Mouse (Mus musculus): ENCODE results near the gene Foxs1. TPM values are rescaled to one million over a fixed set of nuclear protein-coding genes. Genes with fewer than 3 reads are reported as not detected.

Gene Foxs1
- polyA plus RNA-seq, 1 experiment from 2014 or later = 6.6 TPM

- ATAC-seq (replicated peaks; ENCODE audit: insufficient number of reproducible peaks, insufficient read depth, low FRiP score, low read depth) = no peak
- Histone ChIP-seq H3K9me3 (replicated peaks) (no peaks in the 10 kb centered on the region), H3K4me1 (replicated peaks) (peaks cover 15% of the 10 kb centered on the region), H3K9ac (no peak overlapping the region), H3K4me2 (no peak overlapping the region), H3K36me3 (no peaks in the 10 kb centered on the region), H3K4me3 (no peak overlapping the region), H3K27me3 (peaks cover 97% of the 10 kb centered on the region), H3K27ac (no peak overlapping the region)
- WGBS = 47% methylated on average over 9 of the region's 9 CpGs
These were observed 11.0 kb upstream of the Foxs1 start for GRCm38 (mm10) chr2:152944013-152944412.

GRCm38 (mm10) chr2:152943568-152943967 lies 10.6 kb upstream of the Foxs1 start:
- 7% methylated on average over 8 of the region's 8 CpGs for WGBS
- peak overlapping the region; percentile 92 for H3K4me2 ChIP-seq
- H3K9me3 ChIP-seq (replicated peaks) = no peaks in the 10 kb centered on the region
- H3K4me1 ChIP-seq (replicated peaks) = peaks cover 15% of the 10 kb centered on the region
- peak overlapping the region; percentile 44; the same call in 1 of the 2 replicates for H3K9ac ChIP-seq
- H3K36me3 ChIP-seq = no peaks in the 10 kb centered on the region
- no peak for ATAC-seq (replicated peaks; ENCODE audit: insufficient number of reproducible peaks, insufficient read depth, low FRiP score, low read depth)
- H3K4me3 ChIP-seq = peak overlapping the region; percentile 51
- H3K27me3 ChIP-seq = peaks cover 93% of the 10 kb centered on the region
- no peak overlapping the region for H3K27ac ChIP-seq

GRCm38 (mm10) chr2:152942898-152943515 lies 10.0 kb upstream of the Foxs1 start:
- H3K36me3 ChIP-seq = no peaks in the 10 kb centered on the region
- WGBS = under 1% methylated on average over 64 of the region's 65 CpGs
- peaks cover 92% of the 10 kb centered on the region for H3K27me3 ChIP-seq
- H3K4me3 ChIP-seq = peak overlapping the region; percentile 51
- H3K4me2 ChIP-seq = peak overlapping the region; percentile 92
- no peaks in the 10 kb centered on the region for H3K9me3 ChIP-seq (replicated peaks)
- H3K27ac ChIP-seq = no peak overlapping the region
- H3K4me1 ChIP-seq (replicated peaks) = peaks cover 15% of the 10 kb centered on the region
- ATAC-seq (replicated peaks; ENCODE audit: insufficient number of reproducible peaks, insufficient read depth, low FRiP score, low read depth) = no peak
- peak overlapping the region; percentile 44 for H3K9ac ChIP-seq

- ATAC-seq (replicated peaks; ENCODE audit: insufficient number of reproducible peaks, insufficient read depth, low FRiP score, low read depth) = no peak
- peaks cover 15% of the 10 kb centered on the region for H3K4me1 ChIP-seq (replicated peaks)
- H3K27me3 ChIP-seq = peaks cover 79% of the 10 kb centered on the region
- 21% methylated on average over 7 of the region's 7 CpGs for WGBS
- H3K9ac ChIP-seq = no peak overlapping the region
- H3K36me3 ChIP-seq = no peaks in the 10 kb centered on the region
- no peak overlapping the region for H3K4me2 ChIP-seq
- no peaks in the 10 kb centered on the region for H3K9me3 ChIP-seq (replicated peaks)
- no peak overlapping the region for H3K4me3 ChIP-seq
- H3K27ac ChIP-seq = no peak overlapping the region
These were observed 8.8 kb upstream of the Foxs1 start for GRCm38 (mm10) chr2:152941776-152942175.

GRCm38 (mm10) chr2:152941106-152941505 lies 8.1 kb upstream of the Foxs1 start:
- no peaks in the 10 kb centered on the region for H3K36me3 ChIP-seq
- H3K4me3 ChIP-seq = no peak overlapping the region
- peaks cover 80% of the 10 kb centered on the region for H3K27me3 ChIP-seq
- no peak overlapping the region for H3K9ac ChIP-seq
- H3K9me3 ChIP-seq (replicated peaks) = no peaks in the 10 kb centered on the region
- no peak overlapping the region for H3K4me2 ChIP-seq
- no peak overlapping the region for H3K27ac ChIP-seq
- H3K4me1 ChIP-seq (replicated peaks) = peaks cover 15% of the 10 kb centered on the region
- no peak for ATAC-seq (replicated peaks; ENCODE audit: insufficient number of reproducible peaks, insufficient read depth, low FRiP score, low read depth)
- WGBS = 80% methylated on average over 6 of the region's 6 CpGs

- Histone ChIP-seq H3K36me3 (no peaks in the 10 kb centered on the region), H3K4me3 (no peak overlapping the region), H3K9me3 (replicated peaks) (no peaks in the 10 kb centered on the region), H3K27ac (no peak overlapping the region), H3K27me3 (peaks cover 75% of the 10 kb centered on the region), H3K4me2 (no peak overlapping the region), H3K9ac (no peak overlapping the region), H3K4me1 (replicated peaks) (peaks cover 15% of the 10 kb centered on the region)
- no peak for ATAC-seq (replicated peaks; ENCODE audit: insufficient number of reproducible peaks, insufficient read depth, low FRiP score, low read depth)
- WGBS = 9% methylated on average over 4 of the region's 4 CpGs
These were observed 6.8 kb upstream of the Foxs1 start for GRCm38 (mm10) chr2:152939846-152940245.

GRCm38 (mm10) chr2:152933614-152934013 lies 606 bp upstream of the Foxs1 start:
- Histone ChIP-seq H3K4me3 (no peak overlapping the region), H3K4me1 (replicated peaks) (peaks cover 31% of the 10 kb centered on the region), H3K9me3 (replicated peaks) (no peaks in the 10 kb centered on the region), H3K4me2 (no peak overlapping the region), H3K9ac (no peak overlapping the region), H3K27ac (peak overlapping the region; percentile 53), H3K27me3 (peaks cover 30% of the 10 kb centered on the region), H3K36me3 (no peaks in the 10 kb centered on the region)
- no peak; the same call in 1 of the 2 replicates for ATAC-seq (replicated peaks; ENCODE audit: insufficient number of reproducible peaks, insufficient read depth, low FRiP score, low read depth)
- WGBS = 28% methylated on average over 5 of the region's 5 CpGs

GRCm38 (mm10) chr2:152931456-152932160 lies 1.4 kb downstream of the Foxs1 start:
- Histone ChIP-seq H3K36me3 (no peaks in the 10 kb centered on the region), H3K27ac (peak overlapping the region; percentile 75), H3K27me3 (peaks cover 24% of the 10 kb centered on the region), H3K9me3 (replicated peaks) (no peaks in the 10 kb centered on the region), H3K4me2 (peak overlapping the region; percentile 37), H3K4me3 (peak overlapping the region; percentile 37), H3K4me1 (replicated peaks) (peaks cover 46% of the 10 kb centered on the region), H3K9ac (peak overlapping the region; percentile 33; the same call in 1 of the 2 replicates)
- no peak; the same call in 1 of the 2 replicates for ATAC-seq (replicated peaks; ENCODE audit: insufficient number of reproducible peaks, insufficient read depth, low FRiP score, low read depth)
- 55% methylated on average over 12 of the region's 12 CpGs for WGBS

- Histone ChIP-seq H3K4me2 (peak overlapping the region; percentile 33; the same call in 1 of the 2 replicates), H3K9me3 (replicated peaks) (no peaks in the 10 kb centered on the region), H3K36me3 (no peaks in the 10 kb centered on the region), H3K9ac (no peak overlapping the region), H3K4me1 (replicated peaks) (peaks cover 58% of the 10 kb centered on the region), H3K27me3 (peaks cover 12% of the 10 kb centered on the region), H3K4me3 (peak overlapping the region; percentile 37), H3K27ac (peak overlapping the region; percentile 75)
- WGBS = 16% methylated on average over 2 of the region's 2 CpGs
- peak; percentile 3; the same call in 1 of the 2 replicates for ATAC-seq (replicated peaks; ENCODE audit: insufficient number of reproducible peaks, insufficient read depth, low FRiP score, low read depth)
These were observed 2.7 kb downstream of the Foxs1 start for GRCm38 (mm10) chr2:152930276-152930675.

GRCm38 (mm10) chr2:152928988-152929370 lies 4.0 kb downstream of the Foxs1 start:
- Histone ChIP-seq H3K27ac (peak overlapping the region; percentile 66), H3K9ac (no peak overlapping the region), H3K4me1 (replicated peaks) (peaks cover 69% of the 10 kb centered on the region), H3K27me3 (peaks cover 12% of the 10 kb centered on the region), H3K36me3 (no peaks in the 10 kb centered on the region), H3K9me3 (replicated peaks) (no peaks in the 10 kb centered on the region), H3K4me3 (no peak overlapping the region), H3K4me2 (no peak overlapping the region)
- 58% methylated on average over 3 of the region's 3 CpGs for WGBS
- ATAC-seq (replicated peaks; ENCODE audit: insufficient number of reproducible peaks, insufficient read depth, low FRiP score, low read depth) = no peak

- no peak overlapping the region for H3K9ac ChIP-seq
- peaks cover 67% of the 10 kb centered on the region for H3K4me1 ChIP-seq (replicated peaks)
- H3K4me3 ChIP-seq = no peak overlapping the region
- no peak overlapping the region for H3K4me2 ChIP-seq
- no peaks in the 10 kb centered on the region for H3K9me3 ChIP-seq (replicated peaks)
- H3K27ac ChIP-seq = peak overlapping the region; percentile 66
- 45% methylated on average over 14 of the region's 14 CpGs for WGBS
- no peak for ATAC-seq (replicated peaks; ENCODE audit: insufficient number of reproducible peaks, insufficient read depth, low FRiP score, low read depth)
- H3K27me3 ChIP-seq = peaks cover 12% of the 10 kb centered on the region
- H3K36me3 ChIP-seq = no peaks in the 10 kb centered on the region
These were observed 4.6 kb downstream of the Foxs1 start for GRCm38 (mm10) chr2:152928219-152928987.
